16 mouse cellular contexts compared by ENCODE assay signal in genomic region chr4:134395142-134395541, GRCm38 (mm10). TPM values are rescaled to one million over a fixed set of nuclear protein-coding genes. Genes with fewer than 3 reads are reported as not detected.
DNase-seq lines count a peak whose midpoint lies in the region; ATAC-seq lines count a peak whose summit lies in the region.
"Had no signal": no experiment of that assay in that cellular context is flagged by ENCODE, and none has a peak within 500 bp of the region (broad histone marks: within the 10 kb centered on the region; RNA-seq: fewer than 3 reads in every experiment).

No protein-coding gene starts in this region.

- 95% methylated on average over 7 of the region's 7 CpGs for WGBS in hindbrain, embryonic 13.5 days
- 93% methylated on average over 7 of the region's 7 CpGs for whole genome bisulfite sequencing in hindbrain, embryonic 12.5 days
- 92% methylated on average over 7 of the region's 7 CpGs for WGBS in lung, embryonic 15.5 days
- WGBS in midbrain, embryonic 15.5 days = 91% methylated on average over 7 of the region's 7 CpGs

- no peak for ATAC-seq in hindbrain, embryonic 13.5 days (ENCODE audit: low FRiP score)
- ATAC-seq in hindbrain, embryonic 12.5 days (ENCODE audit: low FRiP score) = no peak
- no peak for ATAC-seq in lung, embryonic 15.5 days (ENCODE audit: borderline replicate concordance, extremely low read depth, low FRiP score, low TSS enrichment)
- no peak for ATAC-seq in midbrain, embryonic 15.5 days (replicated peaks)
- ATAC-seq: Patski had no signal

- no peaks in the 10 kb centered on the region for H3K27me3 ChIP-seq in hindbrain, embryonic 13.5 days
- H3K27me3 ChIP-seq in hindbrain, embryonic 12.5 days = no peaks in the 10 kb centered on the region
- no peaks in the 10 kb centered on the region for H3K27me3 ChIP-seq in lung, embryonic 15.5 days
- no peaks in the 10 kb centered on the region for H3K27me3 ChIP-seq in midbrain, embryonic 15.5 days (replicated peaks)
- H3K27me3 ChIP-seq: embryonic facial prominence, embryonic 12.5 days; heart, embryonic 13.5 days; Patski had no signal

- no peak overlapping the region for H3K4me3 ChIP-seq in hindbrain, embryonic 13.5 days
- H3K4me3 ChIP-seq in hindbrain, embryonic 12.5 days = no peak overlapping the region
- no peak overlapping the region for H3K4me3 ChIP-seq in lung, embryonic 15.5 days
- H3K4me3 ChIP-seq in midbrain, embryonic 15.5 days = no peak overlapping the region

- peaks cover 33% of the 10 kb centered on the region for H3K4me1 ChIP-seq in hindbrain, embryonic 13.5 days (replicated peaks)
- H3K4me1 ChIP-seq in hindbrain, embryonic 12.5 days = peaks cover 20% of the 10 kb centered on the region
- peaks cover 15% of the 10 kb centered on the region for H3K4me1 ChIP-seq in lung, embryonic 15.5 days
- peaks cover 26% of the 10 kb centered on the region for H3K4me1 ChIP-seq in midbrain, embryonic 15.5 days

- DNase-seq in cerebellum, adult 11-12 months = peak; percentile 61
- no peak for DNase-seq in cerebellum, postnatal 4 days (ENCODE audit: low spot score in 2 of 2)
- no peak for DNase-seq in lung, adult 18-20 months
- no peak for DNase-seq in urinary bladder, postnatal 25 days (ENCODE audit: low spot score)
- DNase-seq: adrenal gland, adult 8-10 months; gastrocnemius, postnatal 14 days; thymus, postnatal 14 days had no signal

- H3K36me3 ChIP-seq in hindbrain, embryonic 13.5 days = no peaks in the 10 kb centered on the region
- H3K36me3 ChIP-seq in hindbrain, embryonic 12.5 days = no peaks in the 10 kb centered on the region
- H3K36me3 ChIP-seq in lung, embryonic 15.5 days = no peaks in the 10 kb centered on the region
- H3K36me3 ChIP-seq in midbrain, embryonic 15.5 days (replicated peaks) = no peaks in the 10 kb centered on the region
- H3K36me3 ChIP-seq: embryonic facial prominence, embryonic 12.5 days; heart, embryonic 13.5 days had no signal

- no peaks in the 10 kb centered on the region for H3K9me3 ChIP-seq in hindbrain, embryonic 13.5 days
- H3K9me3 ChIP-seq in hindbrain, embryonic 12.5 days (replicated peaks) = no peaks in the 10 kb centered on the region
- peaks cover 3% of the 10 kb centered on the region; the same call in 1 of the 2 replicates for H3K9me3 ChIP-seq in lung, embryonic 15.5 days
- H3K9me3 ChIP-seq in midbrain, embryonic 15.5 days = no peaks in the 10 kb centered on the region
- H3K9me3 ChIP-seq: embryonic facial prominence, embryonic 12.5 days had no signal

- peak overlapping the region; percentile 84 for H3K27ac ChIP-seq in hindbrain, embryonic 13.5 days
- H3K27ac ChIP-seq in hindbrain, embryonic 12.5 days = no peak overlapping the region
- no peak overlapping the region for H3K27ac ChIP-seq in lung, embryonic 15.5 days
- peak overlapping the region; percentile 89 for H3K27ac ChIP-seq in midbrain, embryonic 15.5 days
- H3K27ac ChIP-seq: embryonic facial prominence, embryonic 12.5 days; heart, embryonic 13.5 days; liver, embryonic 14.5 days had no signal

- peak overlapping the region; percentile 58; the same call in 1 of the 2 replicates for H3K4me2 ChIP-seq in hindbrain, embryonic 13.5 days
- H3K4me2 ChIP-seq in hindbrain, embryonic 12.5 days (replicated peaks) = no peak overlapping the region
- H3K4me2 ChIP-seq in lung, embryonic 15.5 days = peak overlapping the region; percentile 82; the same call in 1 of the 2 replicates
- H3K4me2 ChIP-seq in midbrain, embryonic 15.5 days = peak overlapping the region; percentile 63; the same call in 1 of the 2 replicates

- no peak overlapping the region for H3K9ac ChIP-seq in hindbrain, embryonic 13.5 days
- no peak overlapping the region for H3K9ac ChIP-seq in hindbrain, embryonic 12.5 days
- no peak overlapping the region for H3K9ac ChIP-seq in lung, embryonic 15.5 days
- H3K9ac ChIP-seq in midbrain, embryonic 15.5 days = no peak overlapping the region
- H3K9ac ChIP-seq: liver, embryonic 14.5 days had no signal

RNA-seq across cellular contexts. Expression of gene Pafah2, which starts 1.0 kb away (rescaled TPM):
- 7.8 TPM in 2 replicates for polyA plus RNA-seq in hindbrain, embryonic 13.5 days (2015; fragmentation: Nextera tagmentation; extraction: Ambion mirVana)
- 9.2 and 10.7 TPM in 2 replicates for polyA plus RNA-seq in hindbrain, embryonic 12.5 days (2016; fragmentation: Nextera tagmentation; extraction: Ambion mirVana)
- 10.6 and 12.6 TPM in 2 replicates for polyA plus RNA-seq in lung, embryonic 15.5 days (2015; fragmentation: Nextera tagmentation; extraction: Ambion mirVana)
- 7.7 and 8.0 TPM in 2 replicates for polyA plus RNA-seq in midbrain, embryonic 15.5 days (2015; fragmentation: Nextera tagmentation; extraction: Ambion mirVana)
- polyA plus RNA-seq: erythroblast, embryonic 14.5 days had no signal

RNA-seq across cellular contexts. Expression of gene Extl1, which starts 11.5 kb away (rescaled TPM):
- 0.36 and 0.45 TPM in 2 replicates for polyA plus RNA-seq in hindbrain, embryonic 13.5 days (2015; fragmentation: Nextera tagmentation; extraction: Ambion mirVana)
- polyA plus RNA-seq in hindbrain, embryonic 12.5 days (2016; fragmentation: Nextera tagmentation; extraction: Ambion mirVana) = 1.2 and 1.7 TPM in 2 replicates
- 2.7 and 2.8 TPM in 2 replicates for polyA plus RNA-seq in lung, embryonic 15.5 days (2015; fragmentation: Nextera tagmentation; extraction: Ambion mirVana)
- polyA plus RNA-seq in midbrain, embryonic 15.5 days (2015; fragmentation: Nextera tagmentation; extraction: Ambion mirVana) = 0.59 and 0.62 TPM in 2 replicates
- polyA plus RNA-seq: erythroblast, embryonic 14.5 days had no signal

RNA-seq across cellular contexts. Expression of gene Slc30a2, which starts 52.2 kb away (rescaled TPM):
- not detected in 2 replicates for polyA plus RNA-seq in hindbrain, embryonic 13.5 days (2015; fragmentation: Nextera tagmentation; extraction: Ambion mirVana)
- not detected in 2 replicates for polyA plus RNA-seq in hindbrain, embryonic 12.5 days (2016; fragmentation: Nextera tagmentation; extraction: Ambion mirVana)
- polyA plus RNA-seq in lung, embryonic 15.5 days (2015; fragmentation: Nextera tagmentation; extraction: Ambion mirVana) = 0.26 and 0.43 TPM in 2 replicates
- 0.22 and 0.23 TPM in 2 replicates for polyA plus RNA-seq in midbrain, embryonic 15.5 days (2015; fragmentation: Nextera tagmentation; extraction: Ambion mirVana)
- polyA plus RNA-seq: erythroblast, embryonic 14.5 days; Patski had no signal

Comparison
In these comparisons a context has a peak if more than half of its experiments do, and no peak if none do; other contexts are left out.
1. H3K27ac ChIP-seq: peak in hindbrain, embryonic 13.5 days (single experiment) and midbrain, embryonic 15.5 days (single experiment); none in hindbrain, embryonic 12.5 days (single experiment) and lung, embryonic 15.5 days (single experiment).